Mouse (Mus musculus) megakaryocyte, adult 5-6 weeks (primary cell): ENCODE results near the gene Pkp4. TPM values are rescaled to one million over a fixed set of nuclear protein-coding genes. Genes with fewer than 3 reads are reported as not detected.

Experiments used
- ATAC-seq: 2 replicates; pipeline ENCODE4 v1.8.0; 2016; ENCODE audit warnings: mild to moderate bottlenecking, inconsistent platforms; ENCODE audit not compliant: poor library complexity, severe bottlenecking
- total RNA-seq, 2 experiments: library from RNA; stranded (forward) in 1 of 2; stranded (reverse) in 1 of 2; fragments of 153-499, 151-499 nt in 1 of 2; fragments of 221-1000, 200-1000 nt in 1 of 2; gene quantifications; 2 replicates each; pipeline versions ENCODE4 v1.2.3 to v1.2.4; 2015 to 2017

Pkp4 gene
- total RNA-seq, 2 experiments from 2014 or later, result 12.7 to 17.0 TPM

GRCm38 (mm10) chr2:59261203-59261602 lies 100.6 kb downstream of the Pkp4 start:
- ATAC-seq, result no peak

- no peak for ATAC-seq
Measured at GRCm38 (mm10) chr2:59266428-59266827, 105.8 kb downstream of the Pkp4 start.

- ATAC-seq, result no peak
Measured at GRCm38 (mm10) chr2:59271835-59272234, 111.2 kb downstream of the Pkp4 start.

- no peak for ATAC-seq
Measured at GRCm38 (mm10) chr2:59272713-59273112, 112.1 kb downstream of the Pkp4 start.

- no peak for ATAC-seq
Measured at GRCm38 (mm10) chr2:59280914-59281562, 120.4 kb downstream of the Pkp4 start.

GRCm38 (mm10) chr2:59282966-59283365 lies 122.3 kb downstream of the Pkp4 start:
- no peak for ATAC-seq

- ATAC-seq, result no peak
Measured at GRCm38 (mm10) chr2:59284216-59284615, 123.6 kb downstream of the Pkp4 start.

GRCm38 (mm10) chr2:59284734-59285490 lies 124.3 kb downstream of the Pkp4 start:
- ATAC-seq, result no peak

GRCm38 (mm10) chr2:59285581-59285980 lies 124.9 kb downstream of the Pkp4 start:
- no peak for ATAC-seq

GRCm38 (mm10) chr2:59286247-59286646 lies 125.6 kb downstream of the Pkp4 start:
- ATAC-seq, result 0 out of 2 replicates have a peak, but pooled peaks have one; percentile 15

- peak; percentile 51; the same call in 1 of the 2 replicates for ATAC-seq
Measured at GRCm38 (mm10) chr2:59287630-59288029, 127.0 kb downstream of the Pkp4 start.

GRCm38 (mm10) chr2:59289411-59289810 lies 128.8 kb downstream of the Pkp4 start:
- no peak for ATAC-seq

GRCm38 (mm10) chr2:59290391-59290790 lies 129.7 kb downstream of the Pkp4 start:
- no peak for ATAC-seq

- ATAC-seq, result no peak
Measured at GRCm38 (mm10) chr2:59299831-59300230, 139.2 kb downstream of the Pkp4 start.

GRCm38 (mm10) chr2:59301671-59302070 lies 141.0 kb downstream of the Pkp4 start:
- no peak for ATAC-seq

- ATAC-seq, result no peak
Measured at GRCm38 (mm10) chr2:59302430-59302829, 141.8 kb downstream of the Pkp4 start.

GRCm38 (mm10) chr2:59303530-59304063 lies 142.9 kb downstream of the Pkp4 start:
- no peak for ATAC-seq

- ATAC-seq, result no peak
Measured at GRCm38 (mm10) chr2:59307302-59307701, 146.7 kb downstream of the Pkp4 start.

- no peak for ATAC-seq
Measured at GRCm38 (mm10) chr2:59308055-59308454, 147.4 kb downstream of the Pkp4 start.

GRCm38 (mm10) chr2:59313293-59313692 lies 152.6 kb downstream of the Pkp4 start:
- ATAC-seq, result no peak

- no peak for ATAC-seq
Measured at GRCm38 (mm10) chr2:59318631-59319030, 158.0 kb downstream of the Pkp4 start.

GRCm38 (mm10) chr2:59327946-59328345 lies 167.3 kb downstream of the Pkp4 start:
- peak; percentile 57 for ATAC-seq
